Mouse (Mus musculus) embryo, embryonic 10 days (tissue): ENCODE data around the gene Ppfia4.

Source experiments
- DNase-seq: peaks from one replicate; pipeline ENCODE4 v3.0.0-alpha.2; 2015; ENCODE audit warnings: low spot score

The Ppfia4 gene

GRCm38 (mm10) chr1:134339162-134339561, 6.4 kb upstream of the Ppfia4 start:
- no peak for DNase-seq

- no peak for DNase-seq
These were observed 4.4 kb upstream of the Ppfia4 start for GRCm38 (mm10) chr1:134336958-134337710.

GRCm38 (mm10) chr1:134335924-134336810, 3.4 kb upstream of the Ppfia4 start:
- DNase-seq = no peak

GRCm38 (mm10) chr1:134335211-134335923, 2.6 kb upstream of the Ppfia4 start:
- DNase-seq = no peak

GRCm38 (mm10) chr1:134334111-134334827, 1.5 kb upstream of the Ppfia4 start:
- no peak for DNase-seq

- DNase-seq = no peak
These were observed 813 bp upstream of the Ppfia4 start for GRCm38 (mm10) chr1:134333371-134334110.

- DNase-seq = peak; percentile 87
These were observed 671 bp downstream of the Ppfia4 start for GRCm38 (mm10) chr1:134331879-134332635.

GRCm38 (mm10) chr1:134326841-134327346, 5.8 kb downstream of the Ppfia4 start:
- DNase-seq = no peak

GRCm38 (mm10) chr1:134322591-134322990, 10.1 kb downstream of the Ppfia4 start:
- peak; percentile 27 for DNase-seq

GRCm38 (mm10) chr1:134320691-134321301, 11.9 kb downstream of the Ppfia4 start:
- peak; percentile 18 for DNase-seq

GRCm38 (mm10) chr1:134318261-134318660, 14.5 kb downstream of the Ppfia4 start:
- no peak for DNase-seq

GRCm38 (mm10) chr1:134316361-134316760, 16.4 kb downstream of the Ppfia4 start:
- no peak for DNase-seq

GRCm38 (mm10) chr1:134315181-134315580, 17.5 kb downstream of the Ppfia4 start:
- DNase-seq = no peak

- no peak for DNase-seq
These were observed 21.0 kb downstream of the Ppfia4 start for GRCm38 (mm10) chr1:134311760-134312159.

- no peak for DNase-seq
These were observed 22.0 kb downstream of the Ppfia4 start for GRCm38 (mm10) chr1:134310729-134311128.

- no peak for DNase-seq
These were observed 22.4 kb downstream of the Ppfia4 start for GRCm38 (mm10) chr1:134310291-134310690.

GRCm38 (mm10) chr1:134307409-134307808, 25.3 kb downstream of the Ppfia4 start:
- peak; percentile 14 for DNase-seq

- DNase-seq = no peak
These were observed 27.8 kb downstream of the Ppfia4 start for GRCm38 (mm10) chr1:134304940-134305339.

GRCm38 (mm10) chr1:134302568-134303238, 30.0 kb downstream of the Ppfia4 start:
- DNase-seq = no peak
